Mouse (Mus musculus): ENCODE results near the gene Dynll1. TPM values are rescaled to one million over a fixed set of nuclear protein-coding genes. Genes with fewer than 3 reads are reported as not detected.

The Dynll1 gene
- polyA plus RNA-seq, 1 experiment, result 690 TPM

DNA sequence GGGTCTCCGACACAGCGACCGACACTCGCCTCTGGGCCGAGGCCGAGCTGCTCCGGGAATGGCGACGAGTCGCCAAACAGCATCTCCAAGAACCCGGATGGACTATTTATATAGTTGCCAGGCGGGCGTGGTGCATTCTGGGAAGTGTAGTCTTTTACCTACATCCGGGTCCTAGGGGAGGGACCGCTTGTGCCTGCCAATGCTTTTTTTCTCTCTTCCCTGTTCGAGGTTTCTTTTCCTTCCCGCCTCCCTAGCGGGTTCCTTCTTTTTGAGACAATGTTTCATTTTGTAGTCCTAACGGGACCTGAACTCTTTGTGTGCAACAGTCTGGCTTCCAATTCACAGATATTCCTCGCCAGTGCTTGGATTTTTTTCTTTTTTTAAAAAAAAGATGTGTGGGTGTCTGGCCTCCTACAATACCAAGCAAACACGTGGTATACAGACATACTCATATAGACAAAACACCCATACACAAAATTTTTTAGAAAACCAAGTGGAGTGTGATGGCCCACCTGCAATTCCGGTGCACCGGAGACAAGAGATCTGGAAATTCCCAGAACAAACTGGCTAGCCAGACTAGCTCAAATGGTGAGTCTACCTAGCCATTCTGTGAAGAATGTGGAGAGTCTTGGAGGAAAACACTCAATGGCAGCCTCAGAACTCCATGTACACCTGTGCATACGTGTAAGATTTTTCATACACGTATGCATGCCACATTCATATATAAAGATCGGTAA lies 27.8 kb downstream of the Dynll1 start, which contains the start of gene Rnf10:
Gene Rnf10, minus strand, starts transcription at position 87 of the 737 bp plus-strand sequence.
- Histone ChIP-seq H3K79me3 (ENCODE audit: low read depth) (peaks cover 44% of the 10 kb centered on the region), H3K4me3 (ENCODE audit: insufficient read depth, poor library complexity, severe bottlenecking) (peak within 1 kb of the TSS; percentile 86), H3ac (ENCODE audit: control insufficient read depth, insufficient read length, low read depth) (peak within 1 kb of the TSS; percentile 91), H3K79me2 (ENCODE audit: control insufficient read depth, insufficient read depth) (peaks cover 47% of the 10 kb centered on the region), H3K27me3 (ENCODE audit: control insufficient read depth, insufficient read depth, insufficient read length) (no peaks in the 10 kb centered on the region), H3K36me3 (ENCODE audit: control insufficient read depth, insufficient read depth) (peaks cover 22% of the 10 kb centered on the region)
- TF ChIP-seq USF1 (IDR thresholded peaks at IDR 0.05; ENCODE audit: low read depth) (no peak), CEBPB (IDR thresholded peaks at IDR 0.05; ENCODE audit: low read depth) (no peak), FOSL1 (IDR thresholded peaks at IDR 0.05; ENCODE audit: insufficient read depth, low read length, poor library complexity, severe bottlenecking) (no peak), CTCF (IDR thresholded peaks at IDR 0.05; ENCODE audit: control insufficient read depth, insufficient read depth, insufficient read length) (no peak), MYOG (IDR thresholded peaks at IDR 0.05; ENCODE audit: control insufficient read depth, extremely low read depth, insufficient read length) (no peak), MAX (IDR thresholded peaks at IDR 0.05) (no peak), MYOD1 (IDR thresholded peaks at IDR 0.05; ENCODE audit: control insufficient read depth, insufficient read length, low read depth) (no peak)

- peaks cover 22% of the 10 kb centered on the region for H3K36me3 ChIP-seq (ENCODE audit: control insufficient read depth, insufficient read depth)
- TF ChIP-seq CTCF (IDR thresholded peaks at IDR 0.05; ENCODE audit: control insufficient read depth, insufficient read depth, insufficient read length), result no peak
- no peak for TF ChIP-seq USF1 (IDR thresholded peaks at IDR 0.05; ENCODE audit: low read depth)
- no peak for TF ChIP-seq CEBPB (IDR thresholded peaks at IDR 0.05; ENCODE audit: low read depth)
- no peak for TF ChIP-seq MAX (IDR thresholded peaks at IDR 0.05)
- no peak for TF ChIP-seq FOSL1 (IDR thresholded peaks at IDR 0.05; ENCODE audit: insufficient read depth, low read length, poor library complexity, severe bottlenecking)
- no peak for TF ChIP-seq MYOD1 (IDR thresholded peaks at IDR 0.05; ENCODE audit: control insufficient read depth, insufficient read length, low read depth)
- no peak for TF ChIP-seq MYOG (IDR thresholded peaks at IDR 0.05; ENCODE audit: control insufficient read depth, extremely low read depth, insufficient read length)
- H3K79me3 ChIP-seq (ENCODE audit: low read depth), result peaks cover 49% of the 10 kb centered on the region
- H3K79me2 ChIP-seq (ENCODE audit: control insufficient read depth, insufficient read depth), result peaks cover 55% of the 10 kb centered on the region
- H3ac ChIP-seq (ENCODE audit: control insufficient read depth, insufficient read length, low read depth), result peak overlapping the region; percentile 91
- H3K27me3 ChIP-seq (ENCODE audit: control insufficient read depth, insufficient read depth, insufficient read length), result no peaks in the 10 kb centered on the region
- peak overlapping the region; percentile 86 for H3K4me3 ChIP-seq (ENCODE audit: insufficient read depth, poor library complexity, severe bottlenecking)
Measured at GRCm38 (mm10) chr5:115271931-115272811, 28.6 kb downstream of the Dynll1 start.

GRCm38 (mm10) chr5:115269969-115270368 lies 30.8 kb downstream of the Dynll1 start:
- TF ChIP-seq MAX (IDR thresholded peaks at IDR 0.05) (no peak), FOSL1 (IDR thresholded peaks at IDR 0.05; ENCODE audit: insufficient read depth, low read length, poor library complexity, severe bottlenecking) (no peak), CTCF (IDR thresholded peaks at IDR 0.05; ENCODE audit: control insufficient read depth, insufficient read depth, insufficient read length) (no peak), MYOD1 (IDR thresholded peaks at IDR 0.05; ENCODE audit: control insufficient read depth, insufficient read length, low read depth) (no peak), MYOG (IDR thresholded peaks at IDR 0.05; ENCODE audit: control insufficient read depth, extremely low read depth, insufficient read length) (no peak), CEBPB (IDR thresholded peaks at IDR 0.05; ENCODE audit: low read depth) (no peak), USF1 (IDR thresholded peaks at IDR 0.05; ENCODE audit: low read depth) (no peak)
- Histone ChIP-seq H3K27me3 (ENCODE audit: control insufficient read depth, insufficient read depth, insufficient read length) (no peaks in the 10 kb centered on the region), H3K36me3 (ENCODE audit: control insufficient read depth, insufficient read depth) (peaks cover 22% of the 10 kb centered on the region), H3K79me2 (ENCODE audit: control insufficient read depth, insufficient read depth) (peaks cover 77% of the 10 kb centered on the region), H3ac (ENCODE audit: control insufficient read depth, insufficient read length, low read depth) (no peak overlapping the region), H3K4me3 (ENCODE audit: insufficient read depth, poor library complexity, severe bottlenecking) (no peak overlapping the region), H3K79me3 (ENCODE audit: low read depth) (peaks cover 70% of the 10 kb centered on the region)

GRCm38 (mm10) chr5:115268266-115268665 lies 32.5 kb downstream of the Dynll1 start:
- H3K27me3 ChIP-seq (ENCODE audit: control insufficient read depth, insufficient read depth, insufficient read length), result no peaks in the 10 kb centered on the region
- TF ChIP-seq CEBPB (IDR thresholded peaks at IDR 0.05; ENCODE audit: low read depth), result no peak
- TF ChIP-seq MYOD1 (IDR thresholded peaks at IDR 0.05; ENCODE audit: control insufficient read depth, insufficient read length, low read depth), result no peak
- no peak for TF ChIP-seq MAX (IDR thresholded peaks at IDR 0.05)
- no peak for TF ChIP-seq CTCF (IDR thresholded peaks at IDR 0.05; ENCODE audit: control insufficient read depth, insufficient read depth, insufficient read length)
- no peak for TF ChIP-seq FOSL1 (IDR thresholded peaks at IDR 0.05; ENCODE audit: insufficient read depth, low read length, poor library complexity, severe bottlenecking)
- no peak for TF ChIP-seq MYOG (IDR thresholded peaks at IDR 0.05; ENCODE audit: control insufficient read depth, extremely low read depth, insufficient read length)
- no peak for TF ChIP-seq USF1 (IDR thresholded peaks at IDR 0.05; ENCODE audit: low read depth)
- no peak overlapping the region for H3K4me3 ChIP-seq (ENCODE audit: insufficient read depth, poor library complexity, severe bottlenecking)
- H3K79me3 ChIP-seq (ENCODE audit: low read depth), result peaks cover 79% of the 10 kb centered on the region
- no peak overlapping the region for H3ac ChIP-seq (ENCODE audit: control insufficient read depth, insufficient read length, low read depth)
- peaks cover 22% of the 10 kb centered on the region for H3K36me3 ChIP-seq (ENCODE audit: control insufficient read depth, insufficient read depth)
- H3K79me2 ChIP-seq (ENCODE audit: control insufficient read depth, insufficient read depth), result peaks cover 94% of the 10 kb centered on the region

- Histone ChIP-seq H3K79me3 (ENCODE audit: low read depth) (peaks cover 86% of the 10 kb centered on the region), H3K36me3 (ENCODE audit: control insufficient read depth, insufficient read depth) (peaks cover 26% of the 10 kb centered on the region), H3K27me3 (ENCODE audit: control insufficient read depth, insufficient read depth, insufficient read length) (no peaks in the 10 kb centered on the region), H3K79me2 (ENCODE audit: control insufficient read depth, insufficient read depth) (peaks cover 100% of the 10 kb centered on the region), H3ac (ENCODE audit: control insufficient read depth, insufficient read length, low read depth) (no peak overlapping the region), H3K4me3 (ENCODE audit: insufficient read depth, poor library complexity, severe bottlenecking) (no peak overlapping the region)
- TF ChIP-seq USF1 (IDR thresholded peaks at IDR 0.05; ENCODE audit: low read depth) (no peak), MAX (IDR thresholded peaks at IDR 0.05) (no peak), CEBPB (IDR thresholded peaks at IDR 0.05; ENCODE audit: low read depth) (no peak), FOSL1 (IDR thresholded peaks at IDR 0.05; ENCODE audit: insufficient read depth, low read length, poor library complexity, severe bottlenecking) (no peak), MYOG (IDR thresholded peaks at IDR 0.05; ENCODE audit: control insufficient read depth, extremely low read depth, insufficient read length) (no peak), CTCF (IDR thresholded peaks at IDR 0.05; ENCODE audit: control insufficient read depth, insufficient read depth, insufficient read length) (no peak), MYOD1 (IDR thresholded peaks at IDR 0.05; ENCODE audit: control insufficient read depth, insufficient read length, low read depth) (no peak)
Measured at GRCm38 (mm10) chr5:115267469-115268045, 33.2 kb downstream of the Dynll1 start.
